Mouse (Mus musculus): Measurements from ENCODE around the gene Ttbk1. TPM values are rescaled to one million over a fixed set of nuclear protein-coding genes. Genes with fewer than 3 reads are reported as not detected.
A peak's percentile ranks its signal among the peaks of the same experiment; 100 is the strongest.

Ttbk1 gene
- polyA plus RNA-seq, 1 experiment from 2014 or later, result 6.6 TPM

DNA sequence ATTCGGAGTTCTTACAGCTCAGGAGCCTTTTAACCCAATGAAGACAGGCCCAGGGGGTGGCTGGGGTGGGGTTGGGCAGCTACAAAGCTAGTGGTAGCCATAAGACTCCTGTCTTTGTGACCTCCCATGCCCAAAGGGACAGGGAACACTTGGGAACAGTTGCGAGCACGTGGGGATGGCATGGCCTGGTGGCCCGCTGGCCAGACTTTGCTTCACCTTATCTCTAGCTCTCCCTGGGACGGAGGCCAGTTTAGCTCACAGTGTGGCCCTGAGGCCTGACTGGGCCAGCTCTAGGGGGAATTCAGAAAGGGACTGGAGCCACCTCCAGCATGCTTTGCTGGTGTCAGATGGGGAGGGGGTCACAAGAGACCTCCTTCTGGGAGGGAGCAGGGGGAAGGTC lies 25.2 kb downstream of the Ttbk1 start:
- no peak overlapping the region for H3K4me2 ChIP-seq (replicated peaks)
- H3K4me3 ChIP-seq, result no peak overlapping the region
- H3K27me3 ChIP-seq, result peaks cover 54% of the 10 kb centered on the region
- WGBS, result 81% methylated on average over 5 of the region's 5 CpGs
- ATAC-seq (ENCODE audit: low FRiP score), result no peak
- H3K9ac ChIP-seq, result no peak overlapping the region
- H3K4me1 ChIP-seq, result peaks cover 10% of the 10 kb centered on the region
- H3K27ac ChIP-seq, result no peak overlapping the region
- peaks cover 40% of the 10 kb centered on the region for H3K36me3 ChIP-seq
- H3K9me3 ChIP-seq (replicated peaks), result no peaks in the 10 kb centered on the region

DNA sequence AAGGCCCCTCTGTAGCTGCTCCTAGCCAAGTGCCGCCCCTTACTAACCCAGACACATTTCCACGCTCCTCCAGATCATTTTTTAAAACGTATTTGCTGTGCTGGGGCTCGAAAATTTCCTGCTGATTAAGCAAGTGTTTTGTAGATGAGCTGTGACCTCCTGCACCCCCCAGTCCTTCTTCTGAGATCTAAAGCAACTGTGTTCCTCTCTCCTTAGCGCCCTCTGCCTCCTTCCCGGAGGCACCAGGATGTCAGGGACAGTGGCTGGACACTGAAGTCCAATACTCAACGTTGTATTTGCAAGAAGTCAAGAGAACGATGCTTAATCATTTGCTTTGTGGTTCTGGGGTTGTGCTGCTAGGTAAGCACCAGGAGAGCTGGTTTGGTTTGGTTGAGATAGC lies 26.1 kb downstream of the Ttbk1 start:
- Histone ChIP-seq H3K9me3 (replicated peaks) (no peaks in the 10 kb centered on the region), H3K4me3 (peak overlapping the region; percentile 19; the same call in 1 of the 2 replicates), H3K27ac (no peak overlapping the region), H3K36me3 (peaks cover 31% of the 10 kb centered on the region), H3K9ac (peak overlapping the region; percentile 36; the same call in 1 of the 2 replicates), H3K27me3 (peaks cover 61% of the 10 kb centered on the region), H3K4me2 (replicated peaks) (peak overlapping the region; percentile 32; the same call in 1 of the 2 replicates), H3K4me1 (peaks cover 11% of the 10 kb centered on the region)
- no peak for ATAC-seq (ENCODE audit: low FRiP score)
- 12% methylated on average over 8 of the region's 8 CpGs for WGBS

DNA sequence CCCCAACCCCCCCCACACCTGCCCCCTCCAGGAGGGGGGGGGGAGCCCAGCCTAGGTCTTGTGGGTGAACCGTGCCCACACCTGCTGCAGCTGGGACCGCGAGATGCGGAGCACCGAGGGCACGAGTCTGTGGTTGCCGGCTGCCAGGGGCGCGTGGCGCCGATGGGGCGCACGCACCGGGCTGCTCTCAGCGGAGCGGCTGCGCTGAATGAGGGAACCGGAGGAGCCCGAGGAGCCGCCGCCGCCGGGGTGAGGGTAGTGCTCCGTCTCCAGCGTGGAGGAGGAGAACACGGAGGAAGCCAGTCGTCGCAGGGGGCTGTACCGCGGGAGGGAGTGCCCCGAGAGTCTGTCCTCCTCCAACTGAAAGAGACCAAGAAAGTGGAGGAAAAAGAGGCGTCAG lies 26.8 kb downstream of the Ttbk1 start:
- Histone ChIP-seq H3K4me1 (peaks cover 17% of the 10 kb centered on the region), H3K36me3 (peaks cover 24% of the 10 kb centered on the region), H3K4me2 (replicated peaks) (peak overlapping the region; percentile 32), H3K4me3 (peak overlapping the region; percentile 19), H3K9ac (peak overlapping the region; percentile 36; the same call in 1 of the 2 replicates), H3K9me3 (replicated peaks) (no peaks in the 10 kb centered on the region), H3K27me3 (peaks cover 67% of the 10 kb centered on the region), H3K27ac (no peak overlapping the region)
- WGBS, result 3% methylated on average over 32 of the region's 32 CpGs
- no peak for ATAC-seq (ENCODE audit: low FRiP score)

DNA sequence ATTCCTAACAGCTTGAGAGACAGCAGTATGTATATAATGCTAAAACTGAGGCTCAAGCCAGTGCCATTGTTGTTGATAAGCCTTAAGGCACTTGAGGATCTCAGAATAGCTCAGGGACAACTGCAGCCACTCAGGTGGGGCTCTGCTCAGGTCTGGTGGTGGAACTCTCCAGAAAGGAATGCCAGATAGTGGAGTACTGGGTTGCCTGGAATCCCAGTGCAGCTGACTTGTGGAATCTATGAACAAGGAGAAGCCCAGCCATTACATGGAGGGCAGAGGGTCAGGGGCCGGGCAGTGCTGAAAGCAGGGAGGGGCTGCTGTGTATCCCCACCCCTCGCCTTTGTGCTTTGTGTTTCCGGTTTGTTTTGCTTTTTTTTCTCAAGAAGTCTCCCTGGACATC lies 29.0 kb downstream of the Ttbk1 start:
- H3K4me3 ChIP-seq, result no peak overlapping the region
- H3K9ac ChIP-seq, result no peak overlapping the region
- H3K4me1 ChIP-seq, result peaks cover 37% of the 10 kb centered on the region
- no peak overlapping the region for H3K27ac ChIP-seq
- H3K4me2 ChIP-seq (replicated peaks), result no peak overlapping the region
- no peak for ATAC-seq (ENCODE audit: low FRiP score)
- peaks cover 13% of the 10 kb centered on the region; the same call in 1 of the 2 replicates for H3K36me3 ChIP-seq
- 29% methylated on average over 3 of the region's 3 CpGs for WGBS
- no peaks in the 10 kb centered on the region for H3K9me3 ChIP-seq (replicated peaks)
- peaks cover 82% of the 10 kb centered on the region for H3K27me3 ChIP-seq

DNA sequence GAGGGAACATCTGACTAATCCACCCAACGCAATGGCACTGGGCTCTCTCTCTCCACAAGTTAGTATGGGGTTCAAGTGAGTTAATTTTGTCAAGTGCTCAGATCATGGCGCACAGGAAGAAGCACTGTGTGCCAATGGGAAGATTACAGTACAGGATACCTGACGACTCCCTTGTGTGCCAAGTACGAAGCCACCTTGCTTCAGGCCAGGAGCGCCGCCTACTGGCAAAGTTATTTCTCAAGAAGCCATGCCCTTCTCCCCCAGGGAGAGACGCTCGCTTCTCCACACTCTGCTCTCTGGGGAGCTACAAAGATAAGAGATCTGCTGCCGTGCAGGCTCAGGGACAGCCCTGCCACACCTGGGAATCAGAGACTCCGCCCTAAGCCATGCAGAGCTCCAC lies 29.7 kb downstream of the Ttbk1 start:
- Histone ChIP-seq H3K4me1 (peaks cover 42% of the 10 kb centered on the region), H3K27ac (no peak overlapping the region), H3K4me3 (no peak overlapping the region), H3K36me3 (peaks cover 9% of the 10 kb centered on the region; the same call in 1 of the 2 replicates), H3K9me3 (replicated peaks) (no peaks in the 10 kb centered on the region), H3K27me3 (peaks cover 88% of the 10 kb centered on the region), H3K4me2 (replicated peaks) (no peak overlapping the region), H3K9ac (no peak overlapping the region)
- ATAC-seq (ENCODE audit: low FRiP score), result no peak
- 13% methylated on average over 10 of the region's 10 CpGs for WGBS

DNA sequence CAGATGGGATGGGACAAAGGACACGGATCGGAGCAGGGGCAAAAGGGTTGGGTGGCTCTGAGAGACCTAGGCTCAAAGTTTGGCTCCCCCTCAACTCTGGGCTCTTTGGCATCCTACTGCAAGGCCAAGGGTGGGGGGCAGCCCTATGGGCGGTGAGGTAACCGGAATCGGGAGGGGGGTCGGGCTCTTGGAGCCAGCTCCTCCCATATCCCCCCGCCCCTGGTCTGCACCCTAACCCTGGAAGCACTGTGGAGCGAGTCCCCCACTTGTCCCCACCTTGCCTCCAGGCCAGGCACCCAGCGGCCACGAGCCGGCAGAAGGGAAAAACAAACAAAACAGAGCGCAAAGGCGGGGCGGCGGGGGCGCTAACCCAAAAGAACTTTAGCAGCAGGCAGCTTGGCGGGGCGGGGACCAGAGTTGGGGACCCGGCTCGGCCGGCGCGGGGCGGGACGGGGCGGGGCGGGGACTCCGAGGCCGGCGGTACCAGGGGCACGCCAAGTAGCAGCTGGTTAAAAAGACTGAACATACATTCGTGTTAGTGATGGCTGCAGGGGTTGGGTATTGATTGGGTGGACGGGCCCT lies 32.3 kb downstream of the Ttbk1 start:
- peak overlapping the region; percentile 26 for H3K4me3 ChIP-seq
- WGBS, result 2% methylated on average over 33 of the region's 33 CpGs
- H3K4me1 ChIP-seq, result peaks cover 39% of the 10 kb centered on the region
- H3K9ac ChIP-seq, result peak overlapping the region; percentile 44
- H3K27ac ChIP-seq, result 0 out of 2 replicates have a peak overlapping the region, but pooled peaks have one; percentile 7
- peaks cover 74% of the 10 kb centered on the region for H3K27me3 ChIP-seq
- peak; percentile 52 for ATAC-seq (ENCODE audit: low FRiP score)
- H3K36me3 ChIP-seq, result peaks cover 11% of the 10 kb centered on the region
- H3K4me2 ChIP-seq (replicated peaks), result peak overlapping the region; percentile 56
- no peaks in the 10 kb centered on the region for H3K9me3 ChIP-seq (replicated peaks)

DNA sequence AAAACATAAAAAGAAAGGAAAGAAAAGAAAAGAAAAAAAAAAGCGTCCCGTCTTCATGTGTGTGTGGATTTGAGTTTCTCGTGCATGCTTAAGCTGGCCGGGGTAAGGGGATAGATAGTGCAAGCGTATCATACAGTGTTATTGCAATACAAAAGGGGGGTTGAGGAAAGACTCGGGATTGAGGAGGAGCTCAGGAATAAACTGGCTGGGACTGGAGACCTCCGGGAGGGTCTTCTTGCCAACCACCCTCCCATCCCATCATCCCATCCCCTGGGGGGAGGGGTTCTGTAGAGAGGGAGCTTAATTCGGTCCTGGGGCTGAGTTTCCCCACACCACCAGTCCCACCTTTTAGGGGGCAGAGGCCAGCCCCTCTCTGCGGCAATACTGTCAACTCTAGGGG lies 32.9 kb downstream of the Ttbk1 start:
- Histone ChIP-seq H3K27ac (no peak overlapping the region), H3K27me3 (peaks cover 67% of the 10 kb centered on the region), H3K9me3 (replicated peaks) (no peaks in the 10 kb centered on the region), H3K4me2 (replicated peaks) (peak overlapping the region; percentile 56), H3K36me3 (peaks cover 5% of the 10 kb centered on the region; the same call in 1 of the 2 replicates), H3K4me3 (peak overlapping the region; percentile 26), H3K9ac (peak overlapping the region; percentile 44), H3K4me1 (peaks cover 39% of the 10 kb centered on the region)
- 1% methylated on average over 9 of the region's 9 CpGs for WGBS
- ATAC-seq (ENCODE audit: low FRiP score), result peak; percentile 26

DNA sequence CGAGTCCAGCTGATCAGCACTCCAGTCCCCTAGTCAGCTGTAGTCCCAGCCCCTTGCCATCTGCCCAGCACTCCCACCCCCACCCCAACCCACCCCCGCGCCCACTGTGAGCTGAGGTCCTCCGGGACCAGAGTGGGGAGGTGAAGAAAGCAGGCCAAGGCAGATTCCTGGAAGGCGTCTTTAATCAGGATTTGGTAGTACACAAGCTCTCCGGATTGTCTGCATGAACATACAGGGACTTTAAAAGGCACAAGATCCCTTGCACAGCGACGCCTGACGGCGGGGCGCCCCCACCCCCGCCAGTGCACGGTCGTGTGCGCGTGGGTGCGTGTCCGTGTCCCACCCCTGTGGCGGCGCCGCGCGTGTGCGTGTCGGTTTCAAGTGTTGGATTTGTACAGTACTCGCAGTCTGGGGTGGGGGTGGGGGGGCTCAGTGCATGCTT lies 33.5 kb downstream of the Ttbk1 start:
- Histone ChIP-seq H3K4me3 (peak overlapping the region; percentile 23), H3K36me3 (peaks cover 4% of the 10 kb centered on the region; the same call in 1 of the 2 replicates), H3K4me1 (peaks cover 39% of the 10 kb centered on the region), H3K27me3 (peaks cover 62% of the 10 kb centered on the region), H3K9me3 (replicated peaks) (no peaks in the 10 kb centered on the region), H3K9ac (peak overlapping the region; percentile 37), H3K27ac (peak overlapping the region; percentile 46), H3K4me2 (replicated peaks) (peak overlapping the region; percentile 56)
- WGBS, result 0% methylated on average over 26 of the region's 26 CpGs
- peak; percentile 39 for ATAC-seq (ENCODE audit: low FRiP score)

DNA sequence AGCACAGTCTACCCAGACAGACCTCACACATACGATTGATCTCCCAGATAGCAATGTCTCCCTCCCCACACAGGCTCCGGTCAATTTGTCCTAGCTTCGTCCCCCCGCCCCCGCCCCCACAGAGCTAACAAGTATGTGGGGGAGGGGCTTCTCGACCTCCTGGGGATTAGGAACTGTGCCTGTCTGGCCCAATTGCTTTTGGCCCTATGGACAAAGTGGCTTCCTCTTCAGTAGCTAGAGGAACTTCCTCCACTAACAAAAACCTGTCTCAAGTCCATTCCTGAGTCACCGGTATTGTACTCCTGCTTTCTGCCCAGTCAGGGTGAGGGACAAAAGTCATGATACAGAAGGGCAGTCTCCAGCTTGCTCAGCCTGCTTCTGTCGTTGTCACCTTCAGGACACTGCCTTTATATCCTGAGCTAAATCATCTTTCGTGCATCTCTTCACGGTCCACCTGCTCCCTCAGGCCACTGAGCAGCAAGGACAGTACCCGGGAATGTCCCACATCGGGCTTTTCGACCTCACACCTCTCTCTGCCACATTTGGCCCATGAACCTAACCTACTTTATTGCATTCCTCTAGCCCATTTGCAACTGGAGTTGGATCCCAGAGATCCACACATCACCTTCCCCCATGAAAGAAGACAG lies 34.0 kb downstream of the Ttbk1 start:
- Histone ChIP-seq H3K36me3 (peaks cover 4% of the 10 kb centered on the region; the same call in 1 of the 2 replicates), H3K4me2 (replicated peaks) (peak overlapping the region; percentile 56), H3K27ac (peak overlapping the region; percentile 46), H3K27me3 (peaks cover 57% of the 10 kb centered on the region), H3K4me3 (no peak overlapping the region), H3K9ac (peak overlapping the region; percentile 37; the same call in 1 of the 2 replicates), H3K4me1 (peaks cover 39% of the 10 kb centered on the region), H3K9me3 (replicated peaks) (no peaks in the 10 kb centered on the region)
- WGBS, result 6% methylated on average over 13 of the region's 13 CpGs
- ATAC-seq (ENCODE audit: low FRiP score), result no peak

DNA sequence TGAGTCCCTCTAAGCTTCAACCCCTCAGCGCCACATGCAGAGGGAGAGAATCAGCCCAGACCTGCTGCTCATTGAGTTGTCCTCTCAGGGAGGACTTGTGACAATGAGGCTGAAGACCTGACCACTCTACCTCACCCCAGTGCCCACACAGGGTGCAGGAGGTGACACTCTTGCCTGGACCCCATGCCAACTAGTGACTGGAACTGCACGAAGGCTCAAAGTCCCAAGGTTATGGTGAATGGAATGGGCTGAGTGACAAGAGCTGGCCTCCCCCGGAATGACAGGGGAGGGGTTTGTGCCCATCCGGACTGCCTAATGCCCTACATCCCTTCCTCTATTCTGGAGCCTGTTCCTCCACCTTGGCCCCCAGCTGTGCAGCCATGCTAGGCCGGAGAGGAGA lies 34.8 kb downstream of the Ttbk1 start:
- Histone ChIP-seq H3K36me3 (peaks cover 4% of the 10 kb centered on the region; the same call in 1 of the 2 replicates), H3K27ac (no peak overlapping the region), H3K9ac (no peak overlapping the region), H3K9me3 (replicated peaks) (no peaks in the 10 kb centered on the region), H3K4me1 (peaks cover 39% of the 10 kb centered on the region), H3K4me2 (replicated peaks) (no peak overlapping the region), H3K27me3 (peaks cover 53% of the 10 kb centered on the region), H3K4me3 (no peak overlapping the region)
- ATAC-seq (ENCODE audit: low FRiP score), result no peak
- 33% methylated on average over 5 of the region's 5 CpGs for WGBS

DNA sequence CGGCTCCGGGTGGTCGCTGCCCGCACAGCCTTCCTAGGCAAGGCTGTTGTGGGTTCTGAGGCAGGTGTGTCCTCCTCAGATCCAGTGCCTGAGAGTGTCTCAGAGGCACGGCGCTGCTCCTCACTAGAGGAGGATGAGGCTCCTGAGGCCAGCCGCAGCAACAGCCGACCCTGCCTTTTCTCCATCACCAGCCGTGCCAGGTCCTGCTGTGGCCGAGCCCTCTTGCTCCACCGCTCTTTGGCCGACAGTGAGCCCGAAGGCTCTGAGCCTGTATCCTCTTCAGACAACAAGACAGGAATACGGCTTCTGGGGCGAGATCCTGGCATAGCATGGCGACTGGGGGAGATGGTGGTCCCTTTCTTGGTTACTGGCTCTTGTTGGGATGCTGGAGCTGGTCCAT lies 41.2 kb downstream of the Ttbk1 start:
- H3K9ac ChIP-seq, result no peak overlapping the region
- no peak for ATAC-seq (ENCODE audit: low FRiP score)
- 90% methylated on average over 16 of the region's 16 CpGs for WGBS
- H3K36me3 ChIP-seq, result peaks cover 4% of the 10 kb centered on the region; the same call in 1 of the 2 replicates
- H3K9me3 ChIP-seq (replicated peaks), result no peaks in the 10 kb centered on the region
- no peak overlapping the region for H3K4me3 ChIP-seq
- no peak overlapping the region for H3K4me2 ChIP-seq (replicated peaks)
- H3K27me3 ChIP-seq, result peaks cover 63% of the 10 kb centered on the region
- H3K4me1 ChIP-seq, result peaks cover 16% of the 10 kb centered on the region
- no peak overlapping the region for H3K27ac ChIP-seq

DNA sequence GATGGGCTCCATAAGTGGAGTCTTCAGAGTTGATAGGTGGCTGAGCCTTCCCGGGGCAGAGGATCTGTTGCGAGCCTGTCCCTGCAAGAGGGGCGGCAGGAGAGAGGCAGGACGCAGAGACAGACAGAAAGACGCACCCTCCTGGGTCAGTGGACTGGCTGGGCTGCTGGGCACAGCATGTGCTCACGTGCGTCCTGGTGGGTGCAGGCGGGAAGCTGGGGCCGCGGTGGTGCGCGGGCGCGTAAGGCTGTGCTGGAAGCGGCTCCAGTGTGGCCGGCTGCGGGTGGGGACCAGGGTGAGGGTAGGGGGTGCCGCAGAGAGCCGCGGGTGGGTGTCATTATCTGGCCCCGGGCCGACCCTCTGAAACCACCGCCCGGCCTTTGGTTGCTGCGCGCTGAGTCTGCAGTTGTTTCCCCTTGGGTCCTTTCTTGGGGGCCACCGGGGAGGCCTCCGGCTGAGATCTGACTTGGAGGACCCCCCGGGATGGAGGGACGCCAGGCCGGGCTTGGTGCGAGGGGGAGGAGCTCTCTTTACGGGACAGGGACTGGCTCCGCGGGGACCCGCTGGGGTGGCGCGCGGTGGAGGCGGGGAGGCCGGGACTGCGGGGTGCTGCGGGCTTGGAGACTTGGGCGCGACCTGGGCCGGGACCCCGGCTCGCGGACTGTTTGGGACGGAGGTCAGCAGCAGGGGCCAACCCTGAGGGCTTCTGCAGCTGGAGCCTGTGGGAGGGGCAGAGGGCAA lies 42.5 kb downstream of the Ttbk1 start:
- H3K4me1 ChIP-seq, result peaks cover 16% of the 10 kb centered on the region
- 3% methylated on average over 50 of the region's 50 CpGs for WGBS
- no peak for ATAC-seq (ENCODE audit: low FRiP score)
- peak overlapping the region; percentile 11 for H3K4me3 ChIP-seq
- H3K36me3 ChIP-seq, result no peaks in the 10 kb centered on the region
- H3K4me2 ChIP-seq (replicated peaks), result peak overlapping the region; percentile 46
- H3K9ac ChIP-seq, result peak overlapping the region; percentile 32
- H3K9me3 ChIP-seq (replicated peaks), result no peaks in the 10 kb centered on the region
- no peak overlapping the region for H3K27ac ChIP-seq
- peaks cover 63% of the 10 kb centered on the region for H3K27me3 ChIP-seq
